Mouse (Mus musculus) bone marrow, adult 2 months (tissue): ENCODE measurements at regions not wholly inside any gene's neighbourhood (a gene's known extent, or its start where the extent isn't known, plus 50 kb on each side); places are given as distances from the start of the nearest gene placed in this dataset.

Experiments used
- CTCF ChIP-seq: fragments of 200-500 bp; IDR thresholded peaks from 2 replicates; pipeline ENCODE4 v1.5.1; 2011; ENCODE audit warnings: low read length, control low read depth; ENCODE audit not compliant: control insufficient read depth, insufficient read depth
- POLR2A ChIP-seq: fragments of 200-500 bp; IDR thresholded peaks from 2 replicates; pipeline ENCODE4 v1.6.1; 2011; ENCODE audit warnings: low read depth, mild to moderate bottlenecking, control low read depth, low read length, borderline replicate concordance; ENCODE audit not compliant: control insufficient read depth

GRCm38 (mm10) chr15:63498483-63498882, 346.5 kb downstream of the Gsdmc2 start:
- TF ChIP-seq CTCF (no peak), POLR2A (no peak)
